Mouse (Mus musculus): ENCODE results near the gene Daxx.
"Not testable (repeated sequence)": the region's sequence is repeated elsewhere in the genome, so short reads cannot be mapped to it uniquely, and the experiment has no call there.

Daxx gene

GRCm38 (mm10) chr17:33909077-33909868 lies at the start of gene Daxx:
TSS of gene Daxx (plus strand) at chr17:33909414.
- DNase-seq (ENCODE audit: low read depth, low spot score), result peak; percentile 99

GRCm38 (mm10) chr17:33865330-33866030 lies 43.7 kb upstream of the Daxx start:
- DNase-seq (ENCODE audit: low read depth, low spot score), result peak; percentile 92

- not testable (repeated sequence) for DNase-seq (ENCODE audit: low read depth, low spot score)
Observed at GRCm38 (mm10) chr17:33873537-33873936, 35.7 kb upstream of the Daxx start, which contains the start of gene Gm7029. TSS of gene Gm7029 (plus strand) at chr17:33873837.

DNA sequence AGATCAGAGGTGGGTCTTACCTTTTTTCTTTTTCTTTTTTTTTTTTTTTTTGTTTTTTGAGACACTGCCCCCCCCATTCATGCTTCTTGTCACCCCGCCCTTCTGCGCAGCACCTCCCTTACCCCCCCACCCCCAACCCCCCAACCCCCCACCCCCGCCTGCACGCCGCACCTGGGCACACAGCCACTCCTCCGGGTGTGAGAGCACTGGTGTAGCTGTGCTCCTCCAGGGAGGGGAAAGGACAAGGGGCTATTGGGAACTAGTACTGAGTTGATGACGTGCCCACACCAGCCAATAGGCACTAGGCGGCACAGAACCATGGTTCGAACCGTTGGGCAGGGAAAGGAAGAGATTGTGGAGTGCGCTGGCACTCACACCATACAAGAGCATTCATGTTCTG lies 34.8 kb upstream of the Daxx start:
- DNase-seq (ENCODE audit: low read depth, low spot score), result no peak

- DNase-seq (ENCODE audit: low read depth, low spot score), result peak; percentile 34
Observed at GRCm38 (mm10) chr17:33875797-33876196, 33.4 kb upstream of the Daxx start.

DNA sequence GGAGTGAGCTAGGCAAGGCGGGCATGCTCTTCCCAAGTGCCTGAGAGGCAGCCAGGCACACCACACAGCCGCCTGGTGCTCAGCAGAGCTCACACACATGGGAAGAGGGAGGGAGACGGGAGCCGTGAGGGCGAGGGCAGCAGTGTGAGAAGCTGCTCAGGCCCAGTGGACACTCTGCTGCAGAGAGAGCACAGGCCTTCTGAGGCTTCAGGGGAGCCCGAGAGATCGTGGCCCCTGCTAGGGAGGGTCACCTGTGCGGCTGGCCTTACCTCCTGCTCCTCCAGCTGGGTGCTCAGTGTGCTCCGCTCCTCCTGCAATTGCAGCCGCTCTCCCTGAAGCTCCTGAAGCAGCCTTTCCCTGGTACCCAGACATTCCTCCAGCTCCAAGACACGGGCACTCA lies 24.9 kb upstream of the Daxx start:
- DNase-seq (ENCODE audit: low read depth, low spot score), result not testable (repeated sequence)

- DNase-seq (ENCODE audit: low read depth, low spot score), result not testable (repeated sequence)
Observed at GRCm38 (mm10) chr17:33887802-33888201, 21.4 kb upstream of the Daxx start.

GRCm38 (mm10) chr17:33888230-33888629 lies 21.0 kb upstream of the Daxx start:
- DNase-seq (ENCODE audit: low read depth, low spot score), result not testable (repeated sequence)

DNA sequence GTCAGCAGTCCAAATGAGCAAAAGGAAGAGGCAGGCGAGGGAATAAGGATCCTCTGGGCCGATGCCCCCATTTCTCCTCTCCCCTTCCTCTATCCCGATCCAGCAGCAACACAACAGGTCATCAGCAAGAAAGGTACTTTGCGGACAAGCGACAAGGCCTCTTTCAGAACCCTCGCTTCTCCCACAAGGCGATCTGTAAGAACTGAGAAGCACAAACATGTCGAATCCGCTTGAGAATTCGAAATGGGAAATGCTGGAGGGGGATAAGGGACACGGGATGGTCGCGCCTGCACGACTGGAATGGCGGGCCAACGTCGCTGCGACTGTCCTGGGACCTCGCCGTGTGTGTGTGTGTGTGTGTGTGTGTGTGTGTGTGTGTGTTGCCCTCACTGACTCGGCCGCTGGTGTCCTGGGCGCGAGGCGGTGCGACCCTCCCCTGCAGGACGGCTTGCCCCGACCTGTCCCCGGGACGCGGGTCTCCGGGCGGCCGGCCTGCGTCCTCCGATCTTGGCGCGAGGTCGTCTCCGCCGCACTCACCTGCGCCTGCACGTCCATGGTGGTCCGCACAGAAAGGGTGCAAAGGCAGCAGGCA lies 19.2 kb upstream of the Daxx start:
- DNase-seq (ENCODE audit: low read depth, low spot score), result not testable (repeated sequence)

DNA sequence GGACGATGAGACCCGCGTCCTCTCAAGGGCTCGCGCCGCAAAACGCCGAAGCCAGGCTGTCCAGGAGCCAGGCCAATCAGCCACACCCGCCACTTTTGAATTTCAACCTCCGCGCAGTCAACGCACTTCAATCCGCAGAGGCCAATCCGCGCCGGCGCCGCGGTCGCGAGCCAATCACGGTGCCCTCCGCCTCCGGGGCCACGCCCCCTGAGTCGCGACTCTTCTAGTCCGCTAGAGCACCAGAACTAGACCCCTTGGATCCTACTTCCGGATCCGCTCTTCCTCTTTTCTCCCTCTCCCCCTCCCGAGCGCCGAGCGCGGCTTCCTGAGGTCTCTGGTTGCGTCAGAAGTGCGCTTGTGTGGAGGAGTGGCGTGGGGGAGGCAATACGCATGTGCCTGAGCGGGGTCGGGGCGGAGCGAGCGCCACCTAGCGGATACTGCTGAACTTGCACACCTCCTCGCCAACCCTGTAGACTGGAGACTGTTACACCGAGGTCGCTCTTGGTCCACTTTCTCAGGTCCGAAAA lies 18.6 kb upstream of the Daxx start, which contains the start of gene Kifc1:
Gene Kifc1 (minus strand): TSS at position 129 of the 527 bp plus-strand sequence.
- peak; percentile 99 for DNase-seq (ENCODE audit: low read depth, low spot score)

GRCm38 (mm10) chr17:33891357-33891756 lies 17.9 kb upstream of the Daxx start:
- DNase-seq (ENCODE audit: low read depth, low spot score), result no peak

DNA sequence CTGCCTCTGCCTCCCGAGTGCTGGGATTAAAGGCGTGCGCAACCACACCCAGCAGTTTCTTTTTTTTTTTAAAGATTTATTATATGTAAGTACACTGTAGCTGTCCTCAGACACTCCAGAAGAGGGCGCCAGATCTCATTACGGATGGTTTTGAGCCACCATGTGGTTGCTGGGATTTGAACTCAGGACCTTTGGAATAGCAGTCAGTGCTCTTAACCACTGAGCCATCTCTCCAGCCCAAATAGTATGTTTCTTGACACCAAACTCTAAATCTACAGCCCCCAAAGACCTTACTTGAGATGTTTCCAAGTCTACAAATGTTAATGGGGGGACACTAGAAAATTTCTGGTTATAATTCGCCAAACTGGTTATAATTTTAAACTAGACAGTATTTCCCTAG lies 17.3 kb upstream of the Daxx start:
- not testable (repeated sequence) for DNase-seq (ENCODE audit: low read depth, low spot score)

GRCm38 (mm10) chr17:33892429-33892828 lies 16.8 kb upstream of the Daxx start:
- DNase-seq (ENCODE audit: low read depth, low spot score), result no peak

DNA sequence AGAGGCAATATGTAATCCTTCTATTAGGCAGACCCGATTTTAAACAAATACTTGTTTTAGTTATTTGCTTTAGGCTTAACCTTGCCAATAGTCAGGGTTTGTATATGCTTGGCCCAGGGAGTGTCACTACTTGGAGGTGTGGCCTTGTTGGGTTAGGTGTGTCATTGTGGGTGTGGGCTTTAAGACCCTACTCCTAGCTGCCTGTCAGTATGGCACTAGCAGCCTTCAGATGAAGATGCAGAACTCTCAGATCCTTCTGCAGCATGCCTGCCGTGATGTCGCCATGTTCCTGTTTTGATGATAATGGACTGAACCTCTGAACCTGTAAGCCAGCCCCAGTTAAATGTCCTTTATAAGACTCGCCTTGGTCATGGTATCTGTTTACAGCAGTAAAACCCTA lies 16.2 kb upstream of the Daxx start:
- DNase-seq (ENCODE audit: low read depth, low spot score), result not testable (repeated sequence)

DNA sequence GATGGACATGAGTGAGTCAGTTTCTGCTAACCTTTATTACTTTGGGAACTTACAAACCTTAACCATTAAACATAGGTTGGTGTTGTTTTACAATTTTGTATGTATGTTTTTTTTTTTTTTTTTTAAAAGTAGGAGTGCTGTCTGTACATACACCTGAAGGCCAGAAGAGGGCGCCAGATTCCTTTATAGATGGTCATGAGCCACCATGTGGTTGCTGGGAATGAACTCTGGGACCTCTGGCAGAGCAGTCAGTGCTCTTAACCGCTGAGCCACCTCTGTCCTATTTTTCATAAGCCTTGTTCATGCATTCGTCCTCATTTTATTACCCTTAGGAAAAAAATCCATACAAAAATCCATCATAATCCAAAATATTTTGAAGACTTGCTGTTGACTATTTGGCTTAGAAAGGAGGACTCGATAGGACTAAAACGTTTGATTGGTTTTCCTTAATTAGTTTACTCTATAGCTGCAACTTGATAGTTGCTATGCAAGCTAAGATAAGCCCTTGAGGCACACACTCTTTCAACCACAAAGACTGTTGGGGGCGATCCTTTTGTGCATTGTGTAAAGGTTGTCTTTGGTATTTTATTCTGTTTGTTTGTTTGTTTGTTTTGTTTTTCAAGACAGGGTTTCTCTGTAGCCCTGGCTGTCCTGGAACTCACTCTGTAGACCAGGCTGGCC lies 12.0 kb upstream of the Daxx start:
- peak; percentile 92 for DNase-seq (ENCODE audit: low read depth, low spot score)

GRCm38 (mm10) chr17:33898193-33898592 lies 11.0 kb upstream of the Daxx start:
- not testable (repeated sequence) for DNase-seq (ENCODE audit: low read depth, low spot score)

GRCm38 (mm10) chr17:33899642-33900041 lies 9.6 kb upstream of the Daxx start:
- no peak for DNase-seq (ENCODE audit: low read depth, low spot score)

DNA sequence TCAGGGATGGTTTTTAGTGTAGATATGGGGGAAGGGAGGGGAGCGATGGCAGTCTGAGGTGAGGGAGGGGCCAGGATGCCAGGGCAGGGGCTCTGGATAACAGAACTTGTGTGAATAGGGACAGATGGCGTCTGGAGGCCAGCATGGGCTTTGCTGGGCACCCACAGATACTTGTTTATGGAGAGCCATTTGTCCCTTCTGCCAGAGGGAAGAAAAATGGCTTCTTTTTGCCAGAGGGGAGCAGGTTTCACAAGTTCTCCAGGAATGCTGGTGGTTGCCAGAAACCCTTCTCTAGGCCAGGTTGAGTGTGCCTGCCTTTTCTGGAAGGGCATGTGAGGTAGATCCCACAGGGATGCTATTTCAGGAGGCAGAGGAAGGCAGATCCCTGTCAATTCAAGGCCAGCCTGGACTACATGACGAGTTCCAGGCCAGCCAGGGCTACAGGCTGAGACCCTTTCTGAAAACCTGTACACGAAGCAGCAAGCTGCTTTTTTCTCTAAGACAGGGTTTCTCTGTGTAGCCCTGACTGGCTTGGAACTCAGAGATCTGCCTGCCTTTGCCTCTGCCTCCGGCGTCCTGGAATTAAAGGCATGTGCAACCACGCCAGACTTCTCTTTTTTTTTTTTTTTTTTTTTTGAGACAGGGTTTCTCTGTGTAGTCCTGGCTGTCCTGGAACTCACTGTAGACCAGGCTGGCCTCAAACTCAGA lies 8.8 kb upstream of the Daxx start:
- no peak for DNase-seq (ENCODE audit: low read depth, low spot score)

DNA sequence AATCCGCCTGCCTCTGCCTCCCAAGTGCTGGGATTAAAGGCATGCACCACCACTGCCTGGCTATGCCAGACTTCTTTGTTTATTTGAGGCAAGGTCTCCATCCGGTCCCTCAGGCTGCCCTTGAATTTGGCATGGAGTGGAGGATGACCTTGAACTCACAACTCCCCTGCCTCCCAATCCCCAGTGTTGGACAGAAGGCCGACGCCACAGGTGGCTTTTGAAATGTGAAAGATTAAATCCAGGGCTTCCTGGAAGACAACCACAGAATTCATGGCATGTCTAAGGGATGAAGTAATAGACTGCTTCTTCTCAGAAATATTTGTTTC lies 8.3 kb upstream of the Daxx start:
- DNase-seq (ENCODE audit: low read depth, low spot score), result no peak

DNA sequence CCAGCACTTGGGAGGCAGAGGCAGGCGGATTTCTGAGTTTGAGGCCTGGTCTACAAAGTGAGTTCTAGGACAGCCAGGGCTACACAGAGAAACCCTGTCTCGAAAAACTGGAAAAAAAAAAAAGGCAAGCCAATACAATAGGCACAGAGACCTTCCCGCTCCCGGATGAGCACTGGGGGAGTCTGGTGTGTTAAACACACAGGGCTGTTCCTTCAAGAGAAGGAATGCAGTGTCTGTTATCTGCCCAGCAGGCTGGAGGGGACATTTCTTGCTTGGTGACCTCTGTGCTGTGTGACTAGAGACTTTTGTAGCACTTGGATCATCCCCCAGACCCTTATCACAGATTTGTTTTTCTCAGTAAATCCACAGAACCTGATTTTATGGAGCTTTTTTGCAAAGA lies 7.6 kb upstream of the Daxx start:
- no peak for DNase-seq (ENCODE audit: low read depth, low spot score)

DNA sequence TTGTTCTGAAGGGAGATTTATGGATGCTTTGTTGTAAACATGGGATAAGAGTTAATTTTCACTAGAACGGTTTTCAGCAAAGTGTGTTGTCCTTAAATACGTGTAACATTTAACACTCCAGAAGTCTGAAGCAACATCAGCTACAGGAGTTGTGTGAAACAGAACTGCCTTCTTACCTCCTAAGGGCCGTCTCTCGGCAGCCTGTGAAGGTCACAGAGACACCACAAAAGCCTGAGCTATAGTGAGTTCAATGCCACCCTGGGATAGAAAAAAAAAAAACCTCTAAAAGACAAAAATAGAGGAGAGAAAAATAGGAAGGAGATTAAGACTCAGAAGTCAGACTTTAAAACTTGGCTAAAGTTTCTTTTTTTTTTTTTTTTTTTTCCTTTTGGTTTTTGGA lies 7.1 kb upstream of the Daxx start:
- DNase-seq (ENCODE audit: low read depth, low spot score), result no peak
